Mouse (Mus musculus) kidney, adult 18-20 months (tissue): Measurements from ENCODE around the gene A830031A19Rik.

Experiments
- DNase-seq: peaks from one replicate; pipeline ENCODE4 v3.0.0; 2021

Gene A830031A19Rik

DNA sequence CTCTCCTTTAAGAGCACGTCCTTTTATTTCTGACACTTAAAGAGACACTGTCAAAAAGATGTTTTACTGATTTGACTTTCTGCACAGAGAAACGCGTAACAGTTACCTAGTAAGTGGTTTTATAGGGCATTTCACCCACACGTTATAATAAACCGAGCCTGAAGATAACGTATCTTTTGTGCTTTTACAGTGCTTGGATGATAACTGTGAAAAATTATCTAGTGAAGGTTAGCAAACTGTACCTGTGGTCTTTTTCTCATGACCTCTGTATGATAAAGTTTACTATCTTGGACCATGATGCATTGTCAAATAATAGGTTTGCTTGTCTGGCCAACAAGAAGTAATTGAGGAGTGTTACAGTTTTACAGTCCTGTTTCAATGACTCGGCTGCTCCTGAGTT is 74.2 kb downstream of the A830031A19Rik start:
- DNase-seq = no peak
